Mouse (Mus musculus) kidney, adult 2 months (tissue): ENCODE data around the gene Cxcr5. TPM values are rescaled to one million over a fixed set of nuclear protein-coding genes. Genes with fewer than 3 reads are reported as not detected.

Experiments
- DNase-seq: peaks from one replicate; pipeline ENCODE4 v3.0.0; 2021
- H3K27ac ChIP-seq: fragments of 200-500 bp; 2 replicates; pipeline ENCODE4 v1.5.1; 2012; ENCODE audit warnings: low read depth, low read length, control low read depth, inconsistent platforms; ENCODE audit not compliant: insufficient read depth
- H3K27me3 ChIP-seq: fragments of 200-500 bp; replicated peaks from 2 replicates; pipeline ENCODE4 v1.6.1; 2012; ENCODE audit warnings: mild to moderate bottlenecking, moderate library complexity, low read length, inconsistent platforms; ENCODE audit not compliant: control insufficient read depth, insufficient read depth
- H3K36me3 ChIP-seq: fragments of 200-500 bp; 2 replicates; pipeline ENCODE4 v1.6.1; 2012; ENCODE audit warnings: mild to moderate bottlenecking, moderate library complexity, low read length, inconsistent platforms; ENCODE audit not compliant: control insufficient read depth, insufficient read depth
- H3K4me1 ChIP-seq: fragments of 200-500 bp; 2 replicates; pipeline ENCODE4 v1.6.1; 2011; ENCODE audit warnings: low read length; ENCODE audit not compliant: control insufficient read depth, insufficient read depth
- H3K4me3 ChIP-seq: fragments of 200-500 bp; 2 replicates; pipeline ENCODE4 v1.5.1; 2011; ENCODE audit warnings: mild to moderate bottlenecking, low read depth, low read length, control low read depth; ENCODE audit not compliant: insufficient read depth
- CTCF ChIP-seq: fragments of 200-500 bp; conservative IDR thresholded peaks from 2 replicates; pipeline ENCODE4 v1.5.1; 2011; ENCODE audit warnings: low read depth, mild to moderate bottlenecking, control low read depth, low read length, moderate library complexity, mixed read lengths; ENCODE audit not compliant: insufficient read depth, insufficient read length
- POLR2A ChIP-seq: fragments of 200-500 bp; IDR thresholded peaks from one replicate; pipeline ENCODE4 v1.6.1; 2011; ENCODE audit warnings: low read depth, low read length, control low read depth
- WGBS: fragments of 180-500 bp; shearing (Covaris S2); methylation state at CpG from one replicate; pipeline ENCODE4 v1.1.7; 2018; 5-methylcytosine and 5-hydroxymethylcytosine counted together
- polyA plus RNA-seq: library from polyadenylated mRNA; depleted of rRNA; stranded (reverse); fragments of >200 nt; gene quantifications from 2 replicates; pipeline ENCODE4 v1.2.3, GENCODE M21; 2012; rRNA removed

Cxcr5 gene
- polyA plus RNA-seq: 0.20 and 4.0 TPM in 2 replicates

DNA sequence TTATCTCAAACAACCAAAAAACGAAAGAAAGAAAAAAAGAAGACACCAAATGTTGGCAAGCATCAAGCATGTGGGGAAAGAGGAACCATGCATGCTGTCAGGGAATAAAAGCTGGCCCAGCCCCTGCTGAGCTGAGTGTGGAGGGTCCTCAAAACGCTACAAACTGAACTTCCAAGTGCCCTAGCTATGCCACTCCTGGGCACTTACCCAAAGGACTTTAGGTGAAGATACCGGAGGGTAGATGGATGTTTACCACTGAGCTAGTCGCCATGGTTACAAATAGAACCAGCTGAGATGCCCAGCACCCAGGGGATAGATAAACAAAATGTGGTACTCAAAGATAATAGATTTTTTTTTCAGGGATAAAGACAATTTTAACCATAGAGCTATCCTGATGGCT, at the start of gene Cxcr5:
Gene Cxcr5, minus strand, starts transcription at position 281 of the 400 bp plus-strand sequence.
- no peak for DNase-seq
- WGBS: 84% methylated on average over 4 of the region's 4 CpGs
- Histone ChIP-seq H3K4me1 (no peaks in the 10 kb centered on the region), H3K27ac (no peak within 1 kb of the TSS), H3K4me3 (no peak within 1 kb of the TSS), H3K27me3 (no peaks in the 10 kb centered on the region), H3K36me3 (no peaks in the 10 kb centered on the region)
- TF ChIP-seq POLR2A: no peak
- no peak for TF ChIP-seq CTCF

DNA sequence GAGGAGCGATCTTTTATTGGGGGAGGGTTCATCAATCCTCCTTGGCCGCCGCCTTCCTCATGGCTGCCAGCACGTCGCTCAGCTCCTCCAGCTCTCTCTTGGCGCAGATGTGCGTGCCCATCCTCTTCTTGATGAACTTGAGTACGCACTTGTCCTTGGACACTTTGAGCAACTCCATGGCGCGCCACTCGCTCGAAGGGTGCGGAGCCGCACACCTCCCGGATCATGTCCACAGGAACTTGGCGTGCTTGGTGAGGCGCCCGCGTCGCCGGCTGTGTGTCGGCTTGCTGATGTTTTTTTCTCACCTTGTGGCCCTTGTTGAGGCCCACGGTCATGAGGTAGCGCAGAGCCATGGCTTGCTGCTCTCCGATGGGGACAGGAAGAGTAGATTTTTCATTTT, 48.7 kb upstream of the Cxcr5 start:
- 96% methylated on average over 25 of the region's 25 CpGs for WGBS
- TF ChIP-seq CTCF: no peak
- TF ChIP-seq POLR2A: no peak
- Histone ChIP-seq H3K4me3 (no peak overlapping the region), H3K27me3 (no peaks in the 10 kb centered on the region), H3K27ac (no peak overlapping the region), H3K4me1 (peaks cover 6% of the 10 kb centered on the region; the same call in 1 of the 2 replicates), H3K36me3 (peaks cover 19% of the 10 kb centered on the region)
- DNase-seq: no peak

DNA sequence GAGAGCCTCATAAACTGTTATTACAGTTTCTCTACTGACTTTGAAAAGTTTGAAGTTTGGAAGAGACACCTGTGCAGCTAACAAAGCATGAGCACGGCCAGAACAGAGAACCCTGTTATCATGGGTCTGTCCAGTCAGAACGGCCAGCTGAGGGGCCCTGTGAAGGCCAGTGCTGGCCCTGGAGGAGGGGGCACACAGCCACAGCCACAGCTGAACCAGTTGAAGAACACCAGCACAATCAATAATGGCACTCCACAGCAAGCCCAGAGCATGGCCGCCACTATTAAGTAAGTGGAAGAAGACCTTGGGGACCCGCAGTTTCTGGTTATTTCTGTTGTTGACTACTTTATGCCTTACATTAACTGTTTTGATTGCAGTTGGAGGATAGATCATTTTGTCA, 45.6 kb upstream of the Cxcr5 start:
- no peaks in the 10 kb centered on the region for H3K27me3 ChIP-seq
- TF ChIP-seq POLR2A: no peak
- TF ChIP-seq CTCF: no peak
- no peak for DNase-seq
- H3K4me3 ChIP-seq: no peak overlapping the region
- no peak overlapping the region for H3K27ac ChIP-seq
- peaks cover 6% of the 10 kb centered on the region; the same call in 1 of the 2 replicates for H3K36me3 ChIP-seq
- WGBS: 29% methylated on average over 4 of the region's 4 CpGs
- H3K4me1 ChIP-seq: peaks cover 11% of the 10 kb centered on the region; the same call in 1 of the 2 replicates

DNA sequence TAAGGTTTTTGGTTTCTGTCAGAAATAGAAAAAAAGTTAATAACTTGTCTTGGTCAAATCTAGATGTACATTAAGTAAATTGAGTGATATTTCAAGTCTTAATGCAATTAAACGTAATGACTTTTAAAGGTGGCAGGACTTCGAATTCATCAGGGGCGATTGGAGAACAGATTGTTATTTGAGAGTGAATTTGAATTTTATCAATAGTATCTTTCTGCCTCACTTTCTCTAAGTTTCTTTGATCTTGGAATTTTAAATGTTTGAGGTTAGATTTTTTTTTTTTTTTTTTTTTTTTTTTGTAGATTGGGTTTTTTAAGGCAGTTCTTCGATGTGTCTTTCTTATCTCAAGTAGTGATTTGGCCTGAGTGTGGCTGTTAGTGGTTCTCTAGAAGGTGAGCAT, 45.0 kb upstream of the Cxcr5 start:
- no peak overlapping the region for H3K4me3 ChIP-seq

DNA sequence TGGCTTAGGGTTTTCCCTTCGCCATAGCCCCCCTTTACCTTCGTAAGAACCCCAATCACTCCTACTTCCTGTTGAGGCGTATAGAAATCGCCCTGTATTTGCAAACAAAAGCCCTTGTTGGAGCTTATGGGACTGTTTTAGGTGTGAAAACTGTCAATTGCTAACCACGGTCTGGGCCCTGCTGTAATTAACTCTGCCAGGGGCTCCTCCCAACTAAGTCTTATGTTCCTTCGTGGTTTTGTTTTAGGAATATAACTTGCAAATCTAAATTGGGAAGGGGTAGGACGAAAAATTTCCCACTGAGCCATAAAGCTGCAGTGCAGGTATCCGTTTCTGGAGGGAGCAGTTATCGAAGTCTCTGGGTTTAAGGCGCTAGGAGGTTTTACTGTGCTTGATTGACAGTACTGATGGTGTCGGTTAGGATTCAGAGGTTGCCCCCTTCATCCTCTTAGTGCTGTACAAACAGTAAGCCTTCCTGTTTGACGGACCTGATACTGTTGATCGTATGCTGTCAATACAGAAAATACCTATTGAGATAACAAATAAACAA, 44.0 kb upstream of the Cxcr5 start:
- no peak for DNase-seq
- no peaks in the 10 kb centered on the region for H3K27me3 ChIP-seq
- H3K4me1 ChIP-seq: peaks cover 11% of the 10 kb centered on the region; the same call in 1 of the 2 replicates
- TF ChIP-seq POLR2A (no peak), CTCF (no peak)
- peaks cover 5% of the 10 kb centered on the region; the same call in 1 of the 2 replicates for H3K36me3 ChIP-seq
- H3K4me3 ChIP-seq: peak overlapping the region; percentile 83
- WGBS: 0% methylated on average over 13 of the region's 13 CpGs
- peak overlapping the region; percentile 100 for H3K27ac ChIP-seq

More for the DNA sequence above, 45.0 kb upstream of the Cxcr5 start:
- Histone ChIP-seq H3K27me3 (no peaks in the 10 kb centered on the region), H3K27ac (no peak overlapping the region), H3K36me3 (peaks cover 6% of the 10 kb centered on the region; the same call in 1 of the 2 replicates), H3K4me1 (peaks cover 11% of the 10 kb centered on the region; the same call in 1 of the 2 replicates)
- 25% methylated on average over 4 of the region's 4 CpGs for WGBS
- no peak for DNase-seq
- TF ChIP-seq POLR2A: no peak
- TF ChIP-seq CTCF: no peak

DNA sequence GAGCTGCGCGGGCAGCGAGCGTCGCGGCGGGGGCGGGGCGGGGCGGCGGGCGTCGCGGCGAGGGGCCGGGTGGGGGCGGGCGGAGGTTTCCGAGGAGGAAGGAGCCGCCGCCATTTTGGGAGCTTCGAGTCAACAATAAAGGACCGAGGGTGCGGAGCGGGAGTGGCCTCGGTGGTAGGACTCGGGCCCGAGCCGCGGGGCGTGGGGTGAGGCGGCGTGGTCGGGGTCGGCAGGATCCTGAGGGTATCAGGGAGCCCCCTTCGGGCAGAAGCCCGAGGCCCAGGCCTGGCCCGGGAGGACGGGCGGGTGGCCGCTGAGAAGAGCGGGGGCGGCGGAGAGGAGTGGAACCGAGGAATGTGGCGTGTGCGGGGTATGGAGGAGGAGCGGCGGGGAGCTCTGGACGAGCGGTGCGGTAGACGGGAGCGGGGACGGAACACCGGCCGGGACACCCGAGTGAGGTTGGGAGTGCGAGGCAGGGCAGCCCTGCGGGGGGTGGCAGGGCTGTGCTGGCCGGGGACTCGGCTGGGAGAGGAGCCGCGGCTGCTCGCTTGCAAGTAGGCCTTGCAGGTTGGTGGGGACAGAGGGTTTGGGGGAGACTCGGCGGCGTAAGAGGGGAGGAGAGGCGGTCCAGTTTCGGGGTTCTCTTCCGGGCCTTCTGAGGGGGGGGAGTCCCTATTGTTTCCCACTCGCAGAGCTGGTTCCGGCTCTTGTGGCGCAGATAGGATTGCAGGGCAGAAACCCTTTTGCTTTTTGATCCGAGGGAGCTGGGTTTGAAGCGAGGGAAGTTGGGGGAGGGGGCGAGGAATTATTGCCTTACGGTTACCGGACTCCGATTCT, 43.3 kb upstream of the Cxcr5 start, which contains the start of gene Ddx6:
Gene Ddx6, plus strand, starts transcription at position 114 of the 837 bp plus-strand sequence.
- Histone ChIP-seq H3K27me3 (no peaks in the 10 kb centered on the region), H3K27ac (peak within 1 kb of the TSS; percentile 100), H3K4me1 (peaks cover 15% of the 10 kb centered on the region), H3K36me3 (peaks cover 5% of the 10 kb centered on the region; the same call in 1 of the 2 replicates), H3K4me3 (peak within 1 kb of the TSS; percentile 83)
- DNase-seq: peak; percentile 80
- TF ChIP-seq POLR2A: no peak
- TF ChIP-seq CTCF: no peak
- under 1% methylated on average over 73 of the region's 80 CpGs for WGBS

DNA sequence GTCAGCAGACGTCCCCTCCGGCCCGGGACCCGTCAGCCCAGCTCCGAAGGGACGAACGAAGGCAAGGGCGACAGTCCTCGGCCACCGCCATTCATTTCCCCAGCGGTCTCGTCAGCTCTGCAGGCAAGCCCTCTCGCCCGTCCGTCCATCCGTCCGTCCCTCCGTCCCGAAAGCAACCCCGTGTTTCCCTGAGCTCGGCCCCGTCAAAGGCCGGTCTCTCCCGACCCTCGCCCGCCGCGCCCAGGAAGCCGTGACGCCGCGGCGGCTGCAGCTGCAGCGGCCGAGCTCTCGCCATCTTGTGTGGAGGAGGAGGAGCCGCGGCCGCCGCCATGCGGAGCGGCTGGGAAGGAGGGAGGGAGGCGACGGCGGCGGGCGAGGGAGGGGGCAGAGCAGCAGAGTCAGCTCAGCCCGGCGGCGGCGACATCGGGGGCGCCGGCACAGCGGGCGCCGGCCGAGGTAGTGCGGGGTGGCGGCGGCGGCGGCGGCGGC, 42.7 kb upstream of the Cxcr5 start:
- WGBS: under 1% methylated on average over 55 of the region's 65 CpGs
- TF ChIP-seq POLR2A (peak; percentile 21), CTCF (no peak)
- Histone ChIP-seq H3K4me3 (peak overlapping the region; percentile 83), H3K27me3 (no peaks in the 10 kb centered on the region), H3K36me3 (peaks cover 5% of the 10 kb centered on the region; the same call in 1 of the 2 replicates), H3K4me1 (peaks cover 17% of the 10 kb centered on the region), H3K27ac (peak overlapping the region; percentile 96)
- DNase-seq: peak; percentile 83
